Mouse (Mus musculus): ENCODE results near the gene Map1b.

DNA sequence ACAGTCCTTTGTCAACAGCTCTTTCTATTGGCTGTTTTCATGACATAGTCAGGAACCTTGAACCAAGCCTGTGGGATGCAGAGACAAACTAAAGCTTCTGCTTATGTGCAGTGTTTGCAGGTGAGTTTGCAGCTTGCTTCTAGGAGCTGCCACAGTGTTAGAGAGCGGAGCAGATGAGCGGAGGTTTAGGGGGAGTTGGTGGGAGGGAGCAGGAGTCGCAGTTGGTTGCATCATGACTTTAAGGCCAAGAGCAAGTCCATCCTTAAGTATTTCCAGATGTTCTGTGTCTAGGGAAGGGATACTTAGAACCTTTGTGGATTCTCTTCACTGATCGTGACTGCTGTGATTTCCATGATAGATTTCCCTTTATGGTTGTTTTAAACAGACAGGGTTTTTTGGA is 142.1 kb downstream of the Map1b start:
- no peak for TF ChIP-seq CTCF (IDR thresholded peaks at IDR 0.05; ENCODE audit: borderline replicate concordance, insufficient read depth, low read length)
- TF ChIP-seq POLR2A (IDR thresholded peaks at IDR 0.05; ENCODE audit: low read depth, low read length), result no peak

All from embryonic fibroblast, embryonic 13.5 days (primary cell).